Mouse (Mus musculus) lung, embryonic 16.5 days (tissue): Measurements from ENCODE around the gene Mmp24. TPM values are rescaled to one million over a fixed set of nuclear protein-coding genes. Genes with fewer than 3 reads are reported as not detected.

ENCODE experiments used
- ATAC-seq: fragments of 200-750 bp; cut with Nextera tagmentation; 2 replicates; pipeline ENCODE4 v1.8.0; 2017; ENCODE audit warnings: low read depth, mild to moderate bottlenecking, moderate library complexity
- H3K27ac ChIP-seq: fragments of 300-500 bp; sonication (generic); 2 replicates; pipeline ENCODE4 v1.5.1; 2014; ENCODE audit warnings: mild to moderate bottlenecking, control low read depth, low read length
- H3K27me3 ChIP-seq: fragments of 300-500 bp; sonication (generic); 2 replicates; pipeline ENCODE4 v1.6.1; 2014; ENCODE audit warnings: low read depth, low read length, mixed read lengths; ENCODE audit not compliant: control insufficient read depth, insufficient read depth
- H3K36me3 ChIP-seq: fragments of 300-500 bp; sonication (generic); 2 replicates; pipeline ENCODE4 v1.6.1; 2014; ENCODE audit warnings: low read length; ENCODE audit not compliant: control insufficient read depth, insufficient read depth
- H3K4me1 ChIP-seq: fragments of 300-500 bp; sonication (generic); replicated peaks from 2 replicates; pipeline ENCODE4 v1.6.1; 2014; ENCODE audit warnings: low read length, mixed read lengths; ENCODE audit not compliant: control insufficient read depth, insufficient read depth
- H3K4me2 ChIP-seq: fragments of 300-500 bp; sonication (generic); 2 replicates; pipeline ENCODE4 v1.6.1; 2014; ENCODE audit warnings: low read depth, low read length, control low read depth
- H3K4me3 ChIP-seq: fragments of 300-500 bp; sonication (generic); 2 replicates; pipeline ENCODE4 v1.5.1; 2014; ENCODE audit warnings: mild to moderate bottlenecking, low read length, control low read depth
- H3K9ac ChIP-seq: fragments of 300-500 bp; sonication (generic); 2 replicates; pipeline ENCODE4 v1.6.1; 2014; ENCODE audit warnings: low read length, control low read depth
- H3K9me3 ChIP-seq: fragments of 300-500 bp; sonication (generic); 2 replicates; pipeline ENCODE4 v1.6.1; 2016; ENCODE audit warnings: low read length; ENCODE audit not compliant: control insufficient read depth
- whole genome bisulfite sequencing: fragments of 180-500 bp; shearing (Covaris S2); extraction: QIAGEN DNeasy Blood & Tissue Kit; methylation state at CpG from one replicate; pipeline ENCODE4 v1.1.7; 2014; 5-methylcytosine and 5-hydroxymethylcytosine counted together
- polyA plus RNA-seq: library from polyadenylated mRNA; unstranded; fragments of >200 nt; fragmentation: Nextera tagmentation; extraction: Ambion mirVana; gene quantifications from 2 replicates; pipeline ENCODE4 v1.2.1, GENCODE M21; 2015

Mmp24 gene
- polyA plus RNA-seq, 1 experiment from 2014 or later: 0.06 TPM

GRCm38 (mm10) chr2:155742211-155742610, 32.9 kb upstream of the Mmp24 start:
- ATAC-seq: peak; percentile 87

GRCm38 (mm10) chr2:155742931-155743337, 32.2 kb upstream of the Mmp24 start:
- Histone ChIP-seq H3K4me2 (no peak overlapping the region), H3K9ac (no peak overlapping the region), H3K27ac (peak overlapping the region; percentile 84), H3K27me3 (no peaks in the 10 kb centered on the region), H3K4me1 (peaks cover 6% of the 10 kb centered on the region; the same call in 1 of the 2 replicates), H3K4me3 (no peak overlapping the region), H3K9me3 (no peaks in the 10 kb centered on the region), H3K36me3 (no peaks in the 10 kb centered on the region)
- 36% methylated on average over 12 of the region's 12 CpGs for WGBS
- ATAC-seq: peak; percentile 92

More at GRCm38 (mm10) chr2:155742211-155742610, 32.9 kb upstream of the Mmp24 start:
- H3K4me2 ChIP-seq: no peak overlapping the region
- peak overlapping the region; percentile 84 for H3K27ac ChIP-seq
- no peak overlapping the region for H3K4me3 ChIP-seq
- no peaks in the 10 kb centered on the region for H3K36me3 ChIP-seq
- peaks cover 6% of the 10 kb centered on the region; the same call in 1 of the 2 replicates for H3K4me1 ChIP-seq
- no peak overlapping the region for H3K9ac ChIP-seq
- WGBS: 40% methylated on average over 11 of the region's 11 CpGs
- no peaks in the 10 kb centered on the region for H3K9me3 ChIP-seq
- no peaks in the 10 kb centered on the region for H3K27me3 ChIP-seq

GRCm38 (mm10) chr2:155743351-155743750, 31.8 kb upstream of the Mmp24 start:
- Histone ChIP-seq H3K27me3 (no peaks in the 10 kb centered on the region), H3K4me1 (peaks cover 6% of the 10 kb centered on the region; the same call in 1 of the 2 replicates), H3K36me3 (no peaks in the 10 kb centered on the region), H3K27ac (peak overlapping the region; percentile 73), H3K9ac (no peak overlapping the region), H3K9me3 (no peaks in the 10 kb centered on the region), H3K4me3 (no peak overlapping the region), H3K4me2 (no peak overlapping the region)
- no peak for ATAC-seq
- WGBS: 65% methylated on average over 9 of the region's 9 CpGs

GRCm38 (mm10) chr2:155745487-155745886, 29.7 kb upstream of the Mmp24 start:
- ATAC-seq: no peak
- no peaks in the 10 kb centered on the region for H3K36me3 ChIP-seq
- H3K9me3 ChIP-seq: no peaks in the 10 kb centered on the region
- 33% methylated on average over 3 of the region's 3 CpGs for WGBS
- no peak overlapping the region for H3K27ac ChIP-seq
- H3K4me1 ChIP-seq: peaks cover 6% of the 10 kb centered on the region; the same call in 1 of the 2 replicates
- no peak overlapping the region for H3K4me3 ChIP-seq
- H3K9ac ChIP-seq: no peak overlapping the region
- H3K4me2 ChIP-seq: no peak overlapping the region
- H3K27me3 ChIP-seq: no peaks in the 10 kb centered on the region

GRCm38 (mm10) chr2:155749394-155749793, 25.7 kb upstream of the Mmp24 start:
- Histone ChIP-seq H3K4me2 (no peak overlapping the region), H3K4me1 (no peaks in the 10 kb centered on the region; the same call in 1 of the 2 replicates), H3K27me3 (no peaks in the 10 kb centered on the region), H3K9me3 (no peaks in the 10 kb centered on the region), H3K27ac (no peak overlapping the region), H3K9ac (no peak overlapping the region), H3K4me3 (no peak overlapping the region), H3K36me3 (no peaks in the 10 kb centered on the region)
- no peak for ATAC-seq
- 83% methylated on average over 4 of the region's 4 CpGs for WGBS

- H3K4me3 ChIP-seq: peak within 1 kb of the TSS; percentile 45
- peak within 1 kb of the TSS; percentile 61 for H3K9ac ChIP-seq
- peak within 1 kb of the TSS; percentile 60 for H3K4me2 ChIP-seq
- no peaks in the 10 kb centered on the region for H3K27me3 ChIP-seq
- no peaks in the 10 kb centered on the region for H3K36me3 ChIP-seq
- no peaks in the 10 kb centered on the region; the same call in 1 of the 2 replicates for H3K4me1 ChIP-seq
- no peak within 1 kb of the TSS for H3K27ac ChIP-seq
- WGBS: 3% methylated on average over 22 of the region's 25 CpGs
- H3K9me3 ChIP-seq: no peaks in the 10 kb centered on the region
- ATAC-seq: peak; percentile 89
These were observed 23.9 kb upstream of the Mmp24 start, which contains the start of gene Procr for GRCm38 (mm10) chr2:155751014-155751786. Gene Procr (plus strand): TSS chr2:155751117.

GRCm38 (mm10) chr2:155755746-155756145, 19.4 kb upstream of the Mmp24 start:
- Histone ChIP-seq H3K9ac (no peak overlapping the region), H3K36me3 (no peaks in the 10 kb centered on the region), H3K9me3 (no peaks in the 10 kb centered on the region), H3K4me2 (no peak overlapping the region), H3K27me3 (no peaks in the 10 kb centered on the region), H3K4me1 (no peaks in the 10 kb centered on the region; the same call in 1 of the 2 replicates), H3K4me3 (no peak overlapping the region), H3K27ac (no peak overlapping the region)
- no peak for ATAC-seq
- 0% methylated on average over 1 of the region's 1 CpGs for WGBS

GRCm38 (mm10) chr2:155756855-155757566, 18.1 kb upstream of the Mmp24 start:
- no peaks in the 10 kb centered on the region for H3K4me1 ChIP-seq
- H3K9me3 ChIP-seq: no peaks in the 10 kb centered on the region
- no peaks in the 10 kb centered on the region for H3K36me3 ChIP-seq
- H3K27me3 ChIP-seq: no peaks in the 10 kb centered on the region
- WGBS: 55% methylated on average over 14 of the region's 14 CpGs
- no peak overlapping the region for H3K27ac ChIP-seq
- H3K4me2 ChIP-seq: no peak overlapping the region
- H3K4me3 ChIP-seq: no peak overlapping the region
- peak; percentile 38; the same call in 1 of the 2 replicates for ATAC-seq
- no peak overlapping the region for H3K9ac ChIP-seq
